Mouse (Mus musculus) hindbrain, embryonic 12.5 days (tissue): ENCODE measurements at regions not wholly inside any gene's neighbourhood (a gene's known extent, or its start where the extent isn't known, plus 50 kb on each side); places are given as distances from the start of the nearest gene placed in this dataset.

Experiments used
- ATAC-seq: fragments of 200-750 bp; cut with Nextera tagmentation; 2 replicates; pipeline ENCODE4 v1.8.0; 2017; ENCODE audit warnings: moderate TSS enrichment; ENCODE audit not compliant: low FRiP score
- H3K27ac ChIP-seq: fragments of 300-500 bp; sonication (generic); 2 replicates; pipeline ENCODE4 v1.5.1; 2016; ENCODE audit warnings: mild to moderate bottlenecking
- H3K27me3 ChIP-seq: fragments of 300-500 bp; sonication (generic); 2 replicates; pipeline ENCODE4 v1.6.1; 2016; ENCODE audit warnings: mild to moderate bottlenecking
- H3K36me3 ChIP-seq: fragments of 300-500 bp; sonication (generic); 2 replicates; pipeline ENCODE4 v1.6.1; 2016; ENCODE audit warnings: mild to moderate bottlenecking
- H3K4me1 ChIP-seq: fragments of 300-500 bp; sonication (generic); 2 replicates; pipeline ENCODE4 v1.6.1; 2016
- H3K4me2 ChIP-seq: fragments of 300-500 bp; sonication (generic); replicated peaks from 2 replicates; pipeline ENCODE4 v1.6.1; 2016; ENCODE audit warnings: mild to moderate bottlenecking
- H3K4me3 ChIP-seq: fragments of 300-500 bp; sonication (generic); 2 replicates; pipeline ENCODE4 v1.5.1; 2016; ENCODE audit warnings: mild to moderate bottlenecking
- H3K9ac ChIP-seq: fragments of 300-500 bp; sonication (generic); 2 replicates; pipeline ENCODE4 v1.6.1; 2016; ENCODE audit warnings: mild to moderate bottlenecking, moderate library complexity
- H3K9me3 ChIP-seq: fragments of 300-500 bp; sonication (generic); replicated peaks from 2 replicates; pipeline ENCODE4 v1.6.1; 2016; ENCODE audit warnings: mild to moderate bottlenecking
- WGBS: fragments of 180-500 bp; shearing (Covaris S2); methylation state at CpG from one replicate; pipeline ENCODE4 v1.1.7; 2016; 5-methylcytosine and 5-hydroxymethylcytosine counted together

GRCm38 (mm10) chr4:95462476-95462875, 94.8 kb upstream of the Fggy start:
- Histone ChIP-seq H3K4me2 (no peak overlapping the region), H3K4me3 (no peak overlapping the region), H3K9me3 (no peaks in the 10 kb centered on the region), H3K36me3 (no peaks in the 10 kb centered on the region), H3K9ac (no peak overlapping the region), H3K4me1 (no peaks in the 10 kb centered on the region), H3K27ac (no peak overlapping the region), H3K27me3 (no peaks in the 10 kb centered on the region)
- 81% methylated on average over 3 of the region's 3 CpGs for WGBS
- ATAC-seq = no peak

GRCm38 (mm10) chr4:95463082-95463825, 94.1 kb upstream of the Fggy start:
- ATAC-seq = no peak
- Histone ChIP-seq H3K4me3 (no peak overlapping the region), H3K4me1 (no peaks in the 10 kb centered on the region), H3K9ac (no peak overlapping the region), H3K27me3 (no peaks in the 10 kb centered on the region), H3K9me3 (no peaks in the 10 kb centered on the region), H3K27ac (no peak overlapping the region), H3K4me2 (no peak overlapping the region), H3K36me3 (no peaks in the 10 kb centered on the region)
- WGBS = 78% methylated on average over 8 of the region's 8 CpGs

- 68% methylated on average over 2 of the region's 2 CpGs for WGBS
- Histone ChIP-seq H3K36me3 (no peaks in the 10 kb centered on the region), H3K4me3 (no peak overlapping the region), H3K9ac (no peak overlapping the region), H3K27ac (no peak overlapping the region), H3K27me3 (no peaks in the 10 kb centered on the region), H3K4me2 (no peak overlapping the region), H3K4me1 (no peaks in the 10 kb centered on the region), H3K9me3 (no peaks in the 10 kb centered on the region)
- ATAC-seq = no peak
Measured at GRCm38 (mm10) chr4:95466647-95467046, 90.7 kb upstream of the Fggy start.

DNA sequence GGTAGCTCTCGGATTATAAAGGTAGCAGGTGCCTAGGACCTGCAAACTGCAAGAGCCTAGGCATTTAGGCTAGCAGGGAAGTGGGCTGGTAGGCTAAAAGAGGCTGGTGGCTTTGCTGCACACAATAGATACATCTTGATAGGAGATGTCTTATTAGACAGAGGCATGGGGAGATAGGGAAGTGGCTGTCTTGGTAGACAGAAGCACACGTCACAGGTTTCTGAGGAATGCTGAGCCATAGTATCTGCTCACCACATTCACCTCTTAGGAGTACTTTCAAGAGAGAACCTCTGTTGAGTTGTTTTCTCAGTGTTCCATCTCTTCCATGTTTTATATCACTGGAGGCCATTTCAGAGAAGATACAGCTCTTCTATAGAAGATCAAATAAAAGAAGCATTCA, 89.8 kb upstream of the Fggy start:
- no peak for ATAC-seq
- H3K4me1 ChIP-seq = no peaks in the 10 kb centered on the region
- no peaks in the 10 kb centered on the region for H3K9me3 ChIP-seq

DNA sequence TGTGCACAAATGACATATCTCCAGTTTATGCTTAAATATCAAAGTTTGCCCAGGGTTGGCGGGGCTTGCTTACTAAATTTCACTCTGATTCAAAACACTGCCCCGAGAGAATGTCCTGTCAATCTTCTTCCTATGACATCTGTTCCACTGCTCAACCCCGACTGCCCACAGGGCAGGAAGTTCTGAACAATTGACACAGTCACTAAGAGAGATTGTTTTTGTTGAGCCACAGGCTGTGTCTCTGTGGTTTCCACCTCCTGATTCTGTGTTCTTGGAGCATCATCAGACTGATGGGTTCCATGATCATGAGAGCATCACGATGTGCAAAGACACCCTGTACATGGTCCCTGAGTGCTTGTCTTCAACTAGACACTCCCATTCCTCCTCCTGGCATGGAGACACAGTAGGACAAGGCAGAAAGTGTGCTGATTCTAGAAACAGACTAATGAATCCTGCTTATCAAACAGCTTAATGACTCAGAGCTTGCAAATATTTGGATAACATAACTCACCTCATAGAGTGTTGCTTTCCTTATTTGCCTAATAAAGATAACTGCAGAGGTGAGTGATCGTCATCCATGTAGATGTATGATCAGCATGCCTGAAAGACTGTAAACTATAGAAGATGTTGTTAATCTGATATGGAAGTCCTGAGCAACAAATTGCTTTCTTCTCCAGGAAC, 82.4 kb upstream of the Fggy start:
- Histone ChIP-seq H3K9me3 (no peaks in the 10 kb centered on the region), H3K27me3 (no peaks in the 10 kb centered on the region), H3K4me3 (no peak overlapping the region), H3K9ac (no peak overlapping the region), H3K4me2 (no peak overlapping the region), H3K27ac (no peak overlapping the region), H3K4me1 (no peaks in the 10 kb centered on the region), H3K36me3 (no peaks in the 10 kb centered on the region)
- ATAC-seq = no peak
- 65% methylated on average over 5 of the region's 5 CpGs for WGBS

More for the DNA sequence above, 89.8 kb upstream of the Fggy start:
- Histone ChIP-seq H3K27me3 (no peaks in the 10 kb centered on the region), H3K4me3 (no peak overlapping the region), H3K9ac (no peak overlapping the region), H3K27ac (no peak overlapping the region), H3K4me2 (no peak overlapping the region), H3K36me3 (no peaks in the 10 kb centered on the region)
- 88% methylated on average over 2 of the region's 2 CpGs for WGBS

- Histone ChIP-seq H3K4me1 (no peaks in the 10 kb centered on the region), H3K27ac (no peak overlapping the region), H3K36me3 (no peaks in the 10 kb centered on the region), H3K9ac (no peak overlapping the region), H3K4me3 (no peak overlapping the region), H3K4me2 (no peak overlapping the region), H3K9me3 (no peaks in the 10 kb centered on the region), H3K27me3 (no peaks in the 10 kb centered on the region)
- no peak for ATAC-seq
- WGBS = 77% methylated on average over 12 of the region's 12 CpGs
Measured at GRCm38 (mm10) chr4:95476071-95476724, 81.1 kb upstream of the Fggy start.

DNA sequence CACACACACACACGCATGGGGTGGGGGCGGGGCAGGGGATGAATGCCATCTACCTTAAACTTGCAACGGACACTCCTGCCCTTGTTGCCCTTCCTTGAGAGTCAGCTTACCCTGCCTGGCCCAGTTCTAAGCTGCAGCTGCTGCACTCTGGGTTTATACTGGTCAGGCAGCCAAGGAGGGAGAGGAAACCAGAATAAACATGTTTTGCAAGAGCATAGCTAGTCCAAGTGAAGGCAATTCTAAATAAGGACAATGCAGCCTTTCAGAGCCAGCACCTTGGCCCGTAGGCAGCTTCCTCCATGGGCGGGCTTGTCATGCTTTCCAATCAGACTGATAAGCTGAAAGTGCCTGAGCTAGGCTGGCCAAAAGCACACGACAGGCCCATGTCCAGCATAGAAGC, 73.7 kb upstream of the Fggy start:
- Histone ChIP-seq H3K36me3 (no peaks in the 10 kb centered on the region), H3K9me3 (no peaks in the 10 kb centered on the region), H3K9ac (no peak overlapping the region), H3K4me1 (no peaks in the 10 kb centered on the region), H3K27me3 (no peaks in the 10 kb centered on the region), H3K4me2 (no peak overlapping the region), H3K4me3 (no peak overlapping the region), H3K27ac (no peak overlapping the region)
- 67% methylated on average over 6 of the region's 6 CpGs for WGBS
- no peak for ATAC-seq

DNA sequence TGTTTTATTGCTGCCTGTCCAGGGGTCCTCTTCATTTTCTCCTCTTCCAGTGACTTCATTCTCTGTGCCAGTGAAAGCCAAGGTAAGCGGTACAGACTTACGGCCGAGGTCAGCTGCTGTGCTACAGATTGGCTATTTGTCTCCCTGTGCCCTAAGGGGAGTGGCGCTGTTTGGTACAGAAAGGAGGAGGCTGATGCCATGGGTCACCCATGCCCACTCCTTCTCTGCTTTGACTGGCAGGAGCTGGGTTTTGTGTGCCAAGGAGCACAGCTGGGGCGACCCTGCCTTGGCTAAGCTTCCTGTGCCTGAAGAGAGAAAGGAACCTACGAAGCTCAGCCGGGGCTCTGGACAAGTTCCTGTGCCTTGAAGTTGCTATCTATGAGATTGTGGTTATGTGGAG, 70.0 kb upstream of the Fggy start:
- Histone ChIP-seq H3K4me1 (no peaks in the 10 kb centered on the region), H3K27me3 (no peaks in the 10 kb centered on the region), H3K4me3 (no peak overlapping the region), H3K27ac (no peak overlapping the region), H3K9me3 (no peaks in the 10 kb centered on the region), H3K4me2 (no peak overlapping the region), H3K36me3 (no peaks in the 10 kb centered on the region), H3K9ac (no peak overlapping the region)
- 81% methylated on average over 7 of the region's 7 CpGs for WGBS
- ATAC-seq = no peak

GRCm38 (mm10) chr4:95487969-95488368, 69.3 kb upstream of the Fggy start:
- Histone ChIP-seq H3K27ac (no peak overlapping the region), H3K9me3 (no peaks in the 10 kb centered on the region), H3K36me3 (no peaks in the 10 kb centered on the region), H3K4me3 (no peak overlapping the region), H3K4me2 (no peak overlapping the region), H3K4me1 (no peaks in the 10 kb centered on the region), H3K9ac (no peak overlapping the region), H3K27me3 (no peaks in the 10 kb centered on the region)
- WGBS = 74% methylated on average over 1 of the region's 1 CpGs
- ATAC-seq = no peak

DNA sequence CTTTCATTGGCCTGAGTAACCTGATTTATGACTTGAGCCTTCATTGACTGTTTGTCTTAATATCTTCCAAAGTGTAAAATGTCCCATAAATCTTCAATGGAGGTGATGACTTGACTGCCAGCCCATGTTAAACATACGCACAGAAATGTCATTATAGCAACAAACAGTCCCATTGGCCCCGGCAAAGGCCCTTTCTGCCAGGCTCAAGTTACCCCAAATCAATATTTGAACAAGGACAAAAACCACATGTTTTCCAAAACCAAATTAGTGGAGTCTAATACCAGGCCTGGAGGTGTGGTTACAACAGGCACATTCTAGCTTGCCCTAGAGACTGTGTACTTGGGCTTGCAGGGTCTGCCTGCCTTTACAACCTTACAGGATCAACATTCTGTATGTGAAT, 68.2 kb upstream of the Fggy start:
- Histone ChIP-seq H3K9me3 (no peaks in the 10 kb centered on the region), H3K27me3 (no peaks in the 10 kb centered on the region), H3K4me3 (no peak overlapping the region), H3K36me3 (no peaks in the 10 kb centered on the region), H3K4me2 (no peak overlapping the region), H3K4me1 (no peaks in the 10 kb centered on the region), H3K9ac (no peak overlapping the region), H3K27ac (no peak overlapping the region)
- WGBS = 80% methylated on average over 2 of the region's 2 CpGs
- ATAC-seq = no peak

GRCm38 (mm10) chr4:95500265-95500664, 57.0 kb upstream of the Fggy start:
- Histone ChIP-seq H3K9me3 (no peaks in the 10 kb centered on the region), H3K4me1 (peaks cover 5% of the 10 kb centered on the region; the same call in 1 of the 2 replicates), H3K27ac (no peak overlapping the region), H3K9ac (no peak overlapping the region), H3K36me3 (no peaks in the 10 kb centered on the region), H3K27me3 (no peaks in the 10 kb centered on the region), H3K4me2 (no peak overlapping the region), H3K4me3 (no peak overlapping the region)
- no peak for ATAC-seq
- WGBS = 90% methylated on average over 3 of the region's 3 CpGs

DNA sequence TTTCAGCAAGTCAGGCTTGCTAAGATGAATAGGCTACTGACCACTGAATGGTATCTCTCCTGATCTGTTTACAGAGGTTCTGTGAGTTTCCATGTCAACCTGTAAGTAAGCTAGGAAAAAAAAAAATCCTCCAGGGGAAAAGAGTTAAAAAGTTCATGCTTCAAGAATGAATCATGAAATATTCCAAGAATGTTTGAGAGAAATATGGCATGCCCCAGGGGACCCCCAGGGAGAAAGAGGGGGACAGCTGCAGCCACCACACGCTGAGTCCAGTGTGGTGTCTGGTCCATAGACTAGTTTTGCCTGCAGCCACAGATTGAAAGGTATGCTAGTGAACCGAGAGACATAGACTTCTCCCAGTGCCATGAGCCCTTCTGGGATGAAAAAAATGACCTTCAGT, 56.1 kb upstream of the Fggy start:
- no peaks in the 10 kb centered on the region for H3K36me3 ChIP-seq
- H3K4me1 ChIP-seq = peaks cover 5% of the 10 kb centered on the region; the same call in 1 of the 2 replicates
- H3K9ac ChIP-seq = no peak overlapping the region
- H3K4me3 ChIP-seq = no peak overlapping the region
- ATAC-seq = no peak
- no peaks in the 10 kb centered on the region for H3K27me3 ChIP-seq
- no peak overlapping the region for H3K27ac ChIP-seq
- WGBS = 33% methylated on average over 2 of the region's 2 CpGs
- H3K4me2 ChIP-seq = no peak overlapping the region
- no peaks in the 10 kb centered on the region for H3K9me3 ChIP-seq
